Mouse (Mus musculus) megakaryocyte, embryonic 14.5 days (primary cell): ENCODE measurements around the gene Tlr5. TPM values are rescaled to one million over a fixed set of nuclear protein-coding genes. Genes with fewer than 3 reads are reported as not detected.

ENCODE experiments used
- H3K27me3 ChIP-seq: replicated peaks from 2 replicates; pipeline ENCODE3; 2012; ENCODE audit warnings: inconsistent platforms
- H3K36me3 ChIP-seq: replicated peaks from 2 replicates; pipeline ENCODE3; 2012; ENCODE audit warnings: low read length, inconsistent platforms, mixed read lengths
- H3K4me1 ChIP-seq: 2 replicates; pipeline ENCODE4 v1.6.1; 2012; ENCODE audit warnings: inconsistent platforms
- H3K4me3 ChIP-seq: replicated peaks from 2 replicates; pipeline ENCODE3; 2012; ENCODE audit warnings: moderate library complexity, mild to moderate bottlenecking, inconsistent platforms
- H3K9me3 ChIP-seq: 2 replicates; pipeline ENCODE4 v1.6.1; 2012; ENCODE audit warnings: inconsistent platforms
- FLI1 ChIP-seq: IDR thresholded peaks from 2 replicates; pipeline ENCODE4 v1.6.1; 2012; ENCODE audit warnings: low read length, inconsistent platforms, mixed read lengths
- GATA1 ChIP-seq: IDR thresholded peaks from 3 replicates; pipeline ENCODE4 v1.6.1; 2012; ENCODE audit warnings: mixed read lengths, low read length, inconsistent platforms, borderline replicate concordance
- polyA plus RNA-seq: library from polyadenylated mRNA; stranded (reverse); fragments of >175 nt; gene quantifications from 2 replicates; pipeline ENCODE4 v1.2.3, GENCODE M21; 2012; ENCODE audit warnings: low replicate concordance; ENCODE audit not compliant: insufficient read depth

The Tlr5 gene
- polyA plus RNA-seq, 1 experiment: not detected

DNA sequence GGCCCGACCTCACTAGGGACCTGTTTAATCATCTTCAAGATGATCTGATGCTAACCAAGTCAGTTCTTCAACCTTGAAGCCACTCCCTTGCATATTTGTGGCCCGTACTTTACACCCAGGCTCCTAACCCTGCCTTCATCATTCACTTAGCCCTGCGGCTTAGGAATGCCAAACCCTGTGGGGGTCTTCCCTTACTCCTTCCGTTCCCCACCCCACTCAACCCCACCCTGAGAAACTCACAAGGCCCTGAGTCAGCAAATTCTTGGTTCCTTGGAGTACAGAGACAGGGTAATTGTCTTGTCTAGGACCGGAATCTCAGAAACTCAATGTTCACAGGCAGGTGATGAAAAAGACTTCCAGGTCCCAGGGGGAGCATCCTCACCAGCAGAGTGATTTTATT is 6.5 kb downstream of the Tlr5 start:
- peaks cover 13% of the 10 kb centered on the region for H3K4me1 ChIP-seq
- no peaks in the 10 kb centered on the region for H3K9me3 ChIP-seq
- no peak overlapping the region for H3K4me3 ChIP-seq
- peaks cover 75% of the 10 kb centered on the region for H3K27me3 ChIP-seq
- TF ChIP-seq FLI1: no peak
- TF ChIP-seq GATA1: no peak
- H3K36me3 ChIP-seq: no peaks in the 10 kb centered on the region

GRCm38 (mm10) chr1:182963329-182963728 is 8.7 kb downstream of the Tlr5 start:
- Histone ChIP-seq H3K27me3 (peaks cover 56% of the 10 kb centered on the region), H3K36me3 (no peaks in the 10 kb centered on the region), H3K4me3 (no peak overlapping the region), H3K4me1 (peaks cover 13% of the 10 kb centered on the region), H3K9me3 (no peaks in the 10 kb centered on the region)
- TF ChIP-seq FLI1: no peak
- no peak for TF ChIP-seq GATA1

DNA sequence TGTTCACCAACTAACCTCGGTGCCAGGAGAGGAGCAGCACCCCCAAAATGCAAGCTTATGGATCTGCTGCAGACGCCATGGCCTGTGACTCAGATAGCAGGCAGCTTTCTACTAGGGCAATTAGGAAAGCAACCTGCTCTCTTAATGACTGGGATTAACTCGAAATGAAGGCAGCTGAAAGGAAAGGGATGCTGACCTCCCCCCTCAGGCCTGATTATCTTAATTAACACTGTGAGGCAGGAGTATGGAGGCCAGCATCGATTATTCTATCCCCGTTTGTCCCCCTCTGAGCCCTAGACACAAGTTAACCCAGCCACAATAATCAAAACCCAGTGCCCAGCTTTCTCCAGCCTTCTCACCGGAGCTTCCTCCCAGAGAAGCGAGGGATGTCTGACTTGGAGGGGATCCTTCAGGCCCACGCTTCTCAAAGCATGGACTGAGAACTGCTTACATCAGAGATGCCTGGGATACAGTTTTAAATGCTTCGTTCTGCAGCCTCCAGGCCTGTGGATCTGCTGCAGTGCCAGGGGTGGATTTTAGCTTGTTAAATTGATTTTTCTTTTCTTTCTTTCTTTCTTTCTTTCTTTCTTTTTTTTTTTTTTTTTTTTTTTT is 10.4 kb downstream of the Tlr5 start:
- H3K36me3 ChIP-seq: no peaks in the 10 kb centered on the region
- no peak overlapping the region for H3K4me3 ChIP-seq
- no peaks in the 10 kb centered on the region for H3K9me3 ChIP-seq
- TF ChIP-seq GATA1 (no peak), FLI1 (no peak)
- peaks cover 6% of the 10 kb centered on the region for H3K4me1 ChIP-seq
- H3K27me3 ChIP-seq: peaks cover 46% of the 10 kb centered on the region

DNA sequence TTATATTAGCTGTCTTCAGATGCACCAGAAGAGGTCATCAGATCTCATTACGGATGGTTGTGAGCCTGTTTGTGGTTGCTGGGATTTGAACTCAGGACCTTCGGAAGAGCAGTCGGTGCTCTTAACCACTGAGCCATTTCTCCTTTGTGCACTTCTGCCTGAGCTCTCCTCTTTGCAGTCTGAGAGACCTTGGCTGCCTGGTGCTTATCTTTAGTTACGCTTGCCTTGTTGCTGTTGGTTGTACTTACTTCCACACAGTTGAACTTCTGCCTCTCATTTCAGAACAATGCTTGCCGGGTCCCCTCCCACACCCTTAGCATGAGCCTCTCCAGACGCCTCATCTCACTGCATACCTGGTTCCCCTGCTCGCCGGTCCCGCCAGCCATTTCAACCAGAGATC is 14.1 kb downstream of the Tlr5 start:
- no peaks in the 10 kb centered on the region for H3K9me3 ChIP-seq
- H3K4me1 ChIP-seq: no peaks in the 10 kb centered on the region
- TF ChIP-seq FLI1 (no peak), GATA1 (no peak)
- H3K36me3 ChIP-seq: no peaks in the 10 kb centered on the region
- no peak overlapping the region for H3K4me3 ChIP-seq
- H3K27me3 ChIP-seq: peaks cover 30% of the 10 kb centered on the region

- peaks cover 21% of the 10 kb centered on the region for H3K27me3 ChIP-seq
- no peak for TF ChIP-seq GATA1
- TF ChIP-seq FLI1: no peak
- H3K9me3 ChIP-seq: no peaks in the 10 kb centered on the region
- H3K4me1 ChIP-seq: no peaks in the 10 kb centered on the region
- no peaks in the 10 kb centered on the region for H3K36me3 ChIP-seq
- H3K4me3 ChIP-seq: no peak overlapping the region
These were observed 17.7 kb downstream of the Tlr5 start for GRCm38 (mm10) chr1:182972240-182972639.

DNA sequence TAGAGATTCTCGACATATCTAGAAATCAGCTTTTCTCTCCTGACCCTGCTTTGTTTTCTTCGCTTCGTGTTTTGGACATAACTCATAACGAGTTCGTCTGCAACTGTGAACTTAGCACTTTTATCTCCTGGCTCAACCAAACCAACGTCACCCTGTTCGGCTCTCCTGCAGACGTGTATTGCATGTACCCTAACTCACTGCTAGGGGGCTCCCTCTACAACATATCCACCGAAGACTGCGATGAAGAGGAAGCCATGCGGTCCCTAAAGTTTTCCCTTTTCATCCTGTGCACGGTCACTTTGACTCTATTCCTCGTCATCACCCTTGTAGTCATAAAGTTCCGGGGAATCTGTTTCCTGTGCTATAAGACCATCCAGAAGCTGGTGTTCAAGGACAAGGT is 20.2 kb downstream of the Tlr5 start:
- Histone ChIP-seq H3K4me1 (no peaks in the 10 kb centered on the region), H3K9me3 (no peaks in the 10 kb centered on the region), H3K36me3 (no peaks in the 10 kb centered on the region), H3K4me3 (no peak overlapping the region), H3K27me3 (peaks cover 16% of the 10 kb centered on the region)
- TF ChIP-seq GATA1 (no peak), FLI1 (no peak)

- H3K4me1 ChIP-seq: peaks cover 16% of the 10 kb centered on the region
- H3K27me3 ChIP-seq: peaks cover 45% of the 10 kb centered on the region
- H3K4me3 ChIP-seq: no peak overlapping the region
- no peaks in the 10 kb centered on the region for H3K36me3 ChIP-seq
- TF ChIP-seq FLI1: no peak
- no peak for TF ChIP-seq GATA1
- no peaks in the 10 kb centered on the region for H3K9me3 ChIP-seq
These were observed 26.1 kb downstream of the Tlr5 start for GRCm38 (mm10) chr1:182980702-182981101.

GRCm38 (mm10) chr1:182982995-182983394 is 28.4 kb downstream of the Tlr5 start:
- peaks cover 45% of the 10 kb centered on the region for H3K27me3 ChIP-seq
- H3K4me1 ChIP-seq: peaks cover 16% of the 10 kb centered on the region
- TF ChIP-seq FLI1 (no peak), GATA1 (no peak)
- H3K9me3 ChIP-seq: no peaks in the 10 kb centered on the region
- H3K4me3 ChIP-seq: peak overlapping the region; percentile 87
- no peaks in the 10 kb centered on the region for H3K36me3 ChIP-seq

- Histone ChIP-seq H3K4me3 (peak overlapping the region; percentile 87), H3K27me3 (peaks cover 47% of the 10 kb centered on the region), H3K4me1 (peaks cover 23% of the 10 kb centered on the region), H3K36me3 (no peaks in the 10 kb centered on the region), H3K9me3 (no peaks in the 10 kb centered on the region)
- TF ChIP-seq FLI1 (no peak), GATA1 (no peak)
These were observed 29.0 kb downstream of the Tlr5 start for GRCm38 (mm10) chr1:182983496-182984127.

- no peak for TF ChIP-seq FLI1
- TF ChIP-seq GATA1: no peak
- Histone ChIP-seq H3K9me3 (no peaks in the 10 kb centered on the region), H3K4me3 (no peak overlapping the region), H3K4me1 (peaks cover 26% of the 10 kb centered on the region), H3K36me3 (no peaks in the 10 kb centered on the region), H3K27me3 (peaks cover 50% of the 10 kb centered on the region)
These were observed 31.7 kb downstream of the Tlr5 start for GRCm38 (mm10) chr1:182986243-182986642.
